Mouse (Mus musculus): Measurements from ENCODE around the gene Spryd7.

DNA sequence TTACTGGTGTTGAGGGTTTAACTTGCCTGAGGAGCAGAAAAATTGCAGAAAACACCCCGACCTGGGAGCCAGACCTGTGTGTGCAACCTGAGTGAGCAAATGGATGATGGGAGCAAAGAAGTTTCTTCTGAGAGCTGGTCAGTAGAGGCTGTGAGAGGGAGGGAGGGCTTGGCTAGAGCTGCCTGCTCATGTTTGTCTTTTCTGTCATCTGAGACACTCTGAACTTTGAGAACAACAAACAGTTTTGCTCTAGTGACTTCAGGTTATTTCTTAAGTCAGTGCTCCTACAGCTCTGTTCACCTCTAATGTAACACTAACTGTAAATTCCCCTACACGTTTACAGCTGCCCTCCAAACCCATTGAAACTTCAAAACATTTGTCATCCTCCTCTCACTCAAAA lies 12.7 kb upstream of the Spryd7 start:
- TF ChIP-seq CTCF (IDR thresholded peaks at IDR 0.05; ENCODE audit: extremely low read depth, insufficient read depth, insufficient read length, insufficient replicate concordance) (no peak), POLR2A (IDR thresholded peaks at IDR 0.05; ENCODE audit: low read depth, low read length) (no peak)
